Mouse (Mus musculus): ENCODE data around the gene Col26a1.

DNA sequence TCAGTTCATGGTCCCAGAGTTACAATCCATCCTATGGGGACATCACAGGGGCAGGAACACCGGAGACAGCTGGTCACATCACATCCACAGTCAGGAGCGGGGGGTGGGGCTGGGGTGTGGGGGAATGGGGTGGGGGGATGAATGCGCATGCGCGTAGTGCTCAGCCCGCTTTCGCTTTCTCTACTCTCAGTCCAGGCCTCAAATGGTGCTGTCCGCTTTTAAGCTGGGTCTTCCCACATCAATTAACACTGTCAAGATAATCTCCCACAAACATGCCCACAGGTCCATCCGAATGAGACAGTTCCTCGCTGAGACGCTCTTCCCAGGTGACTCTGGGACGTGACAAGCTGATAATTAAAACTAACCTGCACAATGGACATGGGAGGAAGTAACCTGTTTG is 174.9 kb downstream of the Col26a1 start:
- TF ChIP-seq POLR2A (IDR thresholded peaks at IDR 0.05; ENCODE audit: borderline replicate concordance, control insufficient read depth, low read depth, low read length) (no peak), CTCF (IDR thresholded peaks at IDR 0.05; ENCODE audit: control insufficient read depth, insufficient read depth, low read length) (no peak)

Data from bone marrow, adult 2 months (tissue).